Mouse (Mus musculus): ENCODE measurements at regions not wholly inside any gene's neighbourhood (a gene's known extent, or its start where the extent isn't known, plus 50 kb on each side); places are given as distances from the start of the nearest gene placed in this dataset.
"Not testable (repeated sequence)": the region's sequence is repeated elsewhere in the genome, so short reads cannot be mapped to it uniquely, and the experiment has no call there.

DNA sequence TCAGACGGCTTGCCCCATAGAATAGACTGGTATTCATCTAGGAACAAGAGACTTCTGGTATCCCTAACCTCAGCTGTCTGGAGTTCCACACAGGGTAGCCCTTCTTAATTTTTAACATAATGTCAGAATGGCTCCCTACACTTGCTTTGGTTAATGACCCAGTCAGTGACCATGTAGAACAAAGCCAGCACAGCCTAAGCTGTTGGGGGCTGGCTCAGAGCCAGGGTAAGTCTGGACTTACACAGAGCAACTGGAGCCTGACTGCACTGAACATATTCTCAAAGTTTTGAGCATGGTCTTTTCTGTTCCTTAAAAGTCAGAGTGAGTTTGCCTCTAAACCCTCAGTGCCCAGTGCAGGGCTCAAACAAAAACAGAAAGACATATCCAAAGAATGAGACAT lies 123.4 kb downstream of the Gm6685 start:
- ATAC-seq (replicated peaks; ENCODE audit: poor library complexity), result no peak

DNA sequence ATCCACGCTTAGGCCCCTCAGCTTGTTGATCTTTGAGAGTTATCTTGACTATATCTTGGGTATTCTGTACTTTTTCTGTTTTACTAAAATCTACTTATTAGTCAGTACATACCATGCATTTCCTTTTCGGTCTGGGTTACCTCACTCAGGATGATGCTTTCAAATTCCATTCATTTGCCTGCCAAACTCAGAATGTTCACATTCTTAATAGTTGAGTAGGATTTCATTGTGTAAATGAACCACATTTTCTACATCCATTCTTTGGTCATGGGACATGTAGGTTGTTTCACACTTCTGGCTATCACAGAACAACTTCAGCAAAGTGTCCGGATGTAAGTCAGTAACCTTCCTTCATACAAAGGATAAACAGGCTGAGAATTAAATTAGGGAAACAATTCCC lies 126.1 kb downstream of the Gm6685 start:
- ATAC-seq (replicated peaks; ENCODE audit: poor library complexity), result no peak

DNA sequence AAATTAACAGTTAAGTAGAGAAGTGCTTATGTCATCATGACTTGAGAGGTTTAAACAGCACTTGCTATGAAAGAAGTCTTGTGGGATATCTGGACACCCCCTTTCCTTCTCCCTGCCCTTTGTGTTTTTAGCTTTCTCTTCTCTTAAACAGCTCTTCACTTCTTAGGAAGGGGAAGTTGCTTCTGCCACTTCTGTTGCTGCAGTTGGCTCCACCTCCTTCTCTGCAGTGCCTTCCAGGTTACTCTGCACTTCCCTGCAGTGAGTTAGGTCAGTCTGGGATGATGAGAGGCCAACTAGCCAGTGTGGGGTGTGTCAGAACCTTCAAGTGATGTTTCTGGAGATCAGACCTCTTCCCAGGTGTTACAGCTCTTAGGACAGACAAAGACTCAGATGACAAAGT lies 137.5 kb downstream of the Gm6685 start:
- ATAC-seq (replicated peaks; ENCODE audit: poor library complexity), result peak; percentile 81

DNA sequence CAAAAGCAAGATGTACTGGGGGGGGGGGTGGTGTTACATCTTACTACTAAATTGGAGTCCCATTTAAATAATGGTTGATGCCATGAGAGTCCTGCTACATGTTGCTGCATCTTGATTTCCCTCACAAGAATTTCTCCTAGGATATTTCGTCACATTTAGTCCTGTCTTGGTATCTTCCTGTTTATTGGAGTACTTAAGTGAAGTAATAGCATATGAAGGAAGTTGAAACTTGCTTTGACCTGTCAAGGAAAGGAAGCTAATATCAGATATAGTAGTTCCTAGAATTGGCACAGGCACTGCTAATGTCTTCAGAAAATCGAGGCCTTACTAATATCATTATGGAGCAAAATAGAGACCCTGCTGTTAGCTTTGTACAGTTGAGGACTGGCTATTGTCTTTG lies 151.5 kb downstream of the Gm6685 start:
- peak; percentile 72 for ATAC-seq (replicated peaks; ENCODE audit: poor library complexity)

DNA sequence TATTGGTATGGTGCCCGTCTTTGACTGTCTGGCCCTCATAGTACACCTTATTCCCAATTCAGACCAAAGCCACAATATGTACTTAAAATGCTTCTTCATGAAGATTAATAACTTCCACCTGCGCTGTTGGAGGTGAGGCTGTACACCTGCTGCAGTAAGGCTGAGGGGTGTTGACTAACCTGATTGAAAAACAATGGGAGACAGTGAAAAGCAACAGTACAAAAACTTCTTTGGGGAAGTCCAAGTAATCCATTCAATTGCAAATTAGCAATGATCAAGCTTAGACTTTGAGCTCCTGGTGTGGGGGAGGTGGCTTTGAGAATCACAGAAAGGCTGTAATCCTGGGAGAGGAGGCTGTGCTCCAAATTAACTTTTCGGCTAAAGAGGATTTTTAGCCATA lies 152.2 kb downstream of the Gm6685 start:
- not testable (repeated sequence) for ATAC-seq (replicated peaks; ENCODE audit: poor library complexity)

DNA sequence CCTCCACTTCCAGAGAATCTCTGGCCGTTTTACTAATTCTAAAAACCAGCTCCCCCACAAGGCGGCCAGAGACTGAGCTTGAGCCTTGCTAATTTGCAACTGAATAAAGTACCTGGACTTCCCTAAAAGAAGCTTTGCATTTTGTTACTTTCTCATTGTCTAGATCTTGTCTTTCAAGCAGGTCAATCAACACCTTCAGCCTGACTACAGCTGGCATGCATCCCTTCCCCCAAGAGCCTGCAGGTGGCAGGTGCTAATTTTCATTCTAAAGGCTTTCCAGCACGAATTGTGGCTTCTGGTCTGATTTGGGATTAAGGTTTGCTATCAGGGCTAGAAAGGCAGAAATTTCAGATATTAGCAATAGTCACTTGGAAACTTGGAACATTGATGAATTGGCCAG lies 168.4 kb downstream of the Gm6685 start:
- ATAC-seq (replicated peaks; ENCODE audit: poor library complexity), result no peak

DNA sequence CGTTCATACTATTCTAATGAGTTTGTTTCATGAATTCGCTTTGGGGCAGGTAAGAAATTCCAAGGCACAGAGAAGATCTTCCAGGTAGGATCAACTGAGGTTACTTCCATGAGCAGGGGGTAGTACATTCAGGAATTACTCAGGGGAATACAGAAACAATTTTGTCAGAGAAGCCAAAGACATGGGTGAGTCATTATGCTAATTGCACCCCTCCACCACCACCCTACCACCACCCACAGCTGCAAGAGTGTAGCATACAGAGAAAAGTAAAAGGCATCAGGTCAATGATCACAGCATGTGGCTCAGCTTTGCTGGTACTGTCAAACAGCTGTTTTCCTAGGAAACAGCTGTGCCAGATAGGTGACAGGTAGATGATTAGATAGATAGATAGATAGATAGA lies 187.2 kb downstream of the Gm6685 start:
- ATAC-seq (replicated peaks; ENCODE audit: poor library complexity), result no peak

Measured in megakaryocyte progenitor cell, adult 5-6 weeks (primary cell).